22 mouse cellular contexts compared by ENCODE assay signal in the genomic region with DNA sequence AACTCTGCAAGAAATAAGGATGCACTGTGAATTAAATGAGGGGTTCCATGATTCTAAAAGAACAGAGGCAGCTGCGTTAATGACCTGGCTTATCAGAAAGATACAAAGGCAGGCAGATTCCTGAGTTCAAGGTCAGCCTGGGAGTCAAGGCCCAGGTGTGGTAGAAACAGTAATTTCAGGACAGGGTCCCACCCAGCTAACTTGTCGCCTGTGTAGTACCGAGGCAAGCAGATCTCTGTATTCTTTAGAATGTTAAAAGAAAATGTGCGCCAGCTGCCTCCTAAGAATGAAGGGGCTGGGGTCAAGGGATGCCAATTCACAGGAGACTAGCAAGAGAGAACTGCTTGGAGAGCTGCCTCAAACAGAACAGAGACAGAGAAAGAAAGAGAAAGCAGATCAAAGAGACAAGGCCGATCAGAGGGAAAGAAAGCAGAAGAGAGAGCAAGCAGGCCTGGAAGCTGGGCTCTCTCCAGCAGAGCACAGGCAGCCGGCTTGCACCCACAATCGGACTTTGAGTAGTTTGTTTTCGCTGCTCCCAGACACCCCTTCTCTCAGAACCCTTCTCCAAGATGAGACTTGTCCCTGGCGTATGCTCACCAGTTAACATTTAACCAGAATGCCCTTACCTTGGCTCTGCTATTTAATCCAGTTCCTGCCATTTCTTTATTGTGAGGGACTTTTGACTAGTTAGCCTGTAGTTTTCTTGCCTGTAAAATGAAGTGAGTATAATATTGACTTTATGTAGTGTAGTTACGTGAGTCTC. TPM values are rescaled to one million over a fixed set of nuclear protein-coding genes. Genes with fewer than 3 reads are reported as not detected.
DNase-seq lines count a peak whose midpoint lies in the region; ATAC-seq and TF ChIP-seq lines count a peak whose summit lies in the region.
"Had no signal": no experiment of that assay in that cellular context is flagged by ENCODE, and none has a peak within 500 bp of the region (broad histone marks: within the 10 kb centered on the region; RNA-seq: fewer than 3 reads in every experiment).

No protein-coding gene starts in this region.

- H3K4me2 ChIP-seq in midbrain, embryonic 13.5 days (replicated peaks), result no peak overlapping the region
- H3K4me2 ChIP-seq in midbrain, embryonic 11.5 days, result no peak overlapping the region
- H3K4me2 ChIP-seq in kidney, embryonic 15.5 days, result no peak overlapping the region
- H3K4me2 ChIP-seq: heart, embryonic 12.5 days; hindbrain, embryonic 13.5 days; limb, embryonic 12.5 days; liver, embryonic 13.5 days; lung, embryonic 15.5 days; neural tube, embryonic 13.5 days had no signal

- DNase-seq in midbrain, embryonic 11.5 days (ENCODE audit: low spot score, missing footprints), result no peak
- DNase-seq in ZHBTc4 (ENCODE audit: low read depth, low spot score), result peak; percentile 86
- peak; percentile 5 to 25 for DNase-seq in kidney, postnatal 4 days
- no peak for DNase-seq in natural killer cell, adult 2 months (ENCODE audit: low spot score in 2 of 2)
- no peak for DNase-seq in gastrocnemius, adult 2 months
- DNase-seq in hindbrain, embryonic 10.5 days (ENCODE audit: low spot score), result no peak
- DNase-seq: adrenal gland, postnatal 14 days; cerebellum, adult 2 months; cerebellum, postnatal 36 days; heart, postnatal 14 days; liver, embryonic 13.5 days; lung, postnatal 4 days had no signal

- ATAC-seq in midbrain, embryonic 13.5 days, result 0 out of 2 replicates have a peak, but pooled peaks have one; percentile 14
- no peak for ATAC-seq in midbrain, embryonic 11.5 days (ENCODE audit: low FRiP score)
- no peak for ATAC-seq in kidney, embryonic 15.5 days (replicated peaks; ENCODE audit: low FRiP score)
- ATAC-seq: inflammation-experienced regulatory T-cells, adult 6 months; Patski had no signal

- no peaks in the 10 kb centered on the region for H3K9me3 ChIP-seq in midbrain, embryonic 13.5 days
- H3K9me3 ChIP-seq in midbrain, embryonic 11.5 days (ENCODE audit: control insufficient read depth, low read length), result no peaks in the 10 kb centered on the region
- no peaks in the 10 kb centered on the region for H3K9me3 ChIP-seq in kidney, embryonic 15.5 days (replicated peaks)
- H3K9me3 ChIP-seq in hindbrain, embryonic 10.5 days, result no peaks in the 10 kb centered on the region
- H3K9me3 ChIP-seq: forebrain, embryonic 10.5 days; heart, embryonic 12.5 days; hindbrain, embryonic 13.5 days; limb, embryonic 12.5 days; liver, embryonic 13.5 days; lung, embryonic 15.5 days; neural tube, embryonic 13.5 days had no signal

- intact Hi-C loops in gastrocnemius, adult 2 months (cut with DNase I), result no loop called here

- H3K9ac ChIP-seq in midbrain, embryonic 13.5 days (replicated peaks), result no peak overlapping the region
- H3K9ac ChIP-seq in midbrain, embryonic 11.5 days (ENCODE audit: low read length), result no peak overlapping the region
- H3K9ac ChIP-seq in kidney, embryonic 15.5 days, result no peak overlapping the region
- H3K9ac ChIP-seq: heart, embryonic 12.5 days; hindbrain, embryonic 13.5 days; limb, embryonic 12.5 days; liver, embryonic 13.5 days; lung, embryonic 15.5 days; neural tube, embryonic 13.5 days had no signal

- H3K36me3 ChIP-seq in midbrain, embryonic 13.5 days, result no peaks in the 10 kb centered on the region
- H3K36me3 ChIP-seq in midbrain, embryonic 11.5 days (ENCODE audit: control insufficient read depth, insufficient read depth, low read length), result no peaks in the 10 kb centered on the region
- H3K36me3 ChIP-seq in kidney, embryonic 15.5 days, result no peaks in the 10 kb centered on the region
- H3K36me3 ChIP-seq in hindbrain, embryonic 10.5 days, result no peaks in the 10 kb centered on the region
- H3K36me3 ChIP-seq: forebrain, embryonic 10.5 days; heart, embryonic 12.5 days; hindbrain, embryonic 13.5 days; limb, embryonic 12.5 days; liver, embryonic 13.5 days; lung, embryonic 15.5 days; neural tube, embryonic 13.5 days had no signal

- TF ChIP-seq CTCF in gastrocnemius, adult 2 months (IDR thresholded peaks at IDR 0.05), result no peak

- H3K27ac ChIP-seq in midbrain, embryonic 13.5 days, result no peak overlapping the region
- H3K27ac ChIP-seq in midbrain, embryonic 11.5 days (ENCODE audit: low read depth, low read length), result no peak overlapping the region
- peak overlapping the region; percentile 60 for H3K27ac ChIP-seq in kidney, embryonic 15.5 days
- no peak overlapping the region for H3K27ac ChIP-seq in gastrocnemius, adult 2 months
- no peak overlapping the region for H3K27ac ChIP-seq in hindbrain, embryonic 10.5 days
- H3K27ac ChIP-seq: forebrain, embryonic 10.5 days; hindbrain, embryonic 13.5 days; limb, embryonic 12.5 days; liver, embryonic 13.5 days; lung, embryonic 15.5 days; neural tube, embryonic 13.5 days had no signal

- 69% methylated on average over 10 of the region's 10 CpGs for WGBS in midbrain, embryonic 13.5 days
- 67% methylated on average over 10 of the region's 10 CpGs for whole genome bisulfite sequencing in midbrain, embryonic 11.5 days
- WGBS in kidney, embryonic 15.5 days, result 63% methylated on average over 10 of the region's 10 CpGs
- 63% methylated on average over 10 of the region's 10 CpGs for WGBS in hindbrain, embryonic 10.5 days

- no peak overlapping the region for H3K4me3 ChIP-seq in midbrain, embryonic 13.5 days (replicated peaks)
- H3K4me3 ChIP-seq in midbrain, embryonic 11.5 days (ENCODE audit: low read depth, low read length), result no peak overlapping the region
- H3K4me3 ChIP-seq in kidney, embryonic 15.5 days (replicated peaks), result no peak overlapping the region
- H3K4me3 ChIP-seq in gastrocnemius, adult 2 months, result no peak overlapping the region
- H3K4me3 ChIP-seq in hindbrain, embryonic 10.5 days, result no peak overlapping the region
- H3K4me3 ChIP-seq: forebrain, embryonic 10.5 days; heart, embryonic 12.5 days; hindbrain, embryonic 13.5 days; limb, embryonic 12.5 days; liver, embryonic 13.5 days; lung, embryonic 15.5 days; neural tube, embryonic 13.5 days had no signal

- no peaks in the 10 kb centered on the region for H3K4me1 ChIP-seq in midbrain, embryonic 13.5 days (replicated peaks)
- H3K4me1 ChIP-seq in midbrain, embryonic 11.5 days (ENCODE audit: control insufficient read depth, insufficient read depth, low read length), result no peaks in the 10 kb centered on the region
- H3K4me1 ChIP-seq in kidney, embryonic 15.5 days, result no peaks in the 10 kb centered on the region
- no peaks in the 10 kb centered on the region for H3K4me1 ChIP-seq in hindbrain, embryonic 10.5 days (replicated peaks)
- H3K4me1 ChIP-seq: forebrain, embryonic 10.5 days; heart, embryonic 12.5 days; hindbrain, embryonic 13.5 days; limb, embryonic 12.5 days; liver, embryonic 13.5 days; lung, embryonic 15.5 days; neural tube, embryonic 13.5 days had no signal

- H3K27me3 ChIP-seq in midbrain, embryonic 13.5 days, result no peaks in the 10 kb centered on the region
- H3K27me3 ChIP-seq in midbrain, embryonic 11.5 days (ENCODE audit: control insufficient read depth, insufficient read depth, low read length), result no peaks in the 10 kb centered on the region
- H3K27me3 ChIP-seq in kidney, embryonic 15.5 days, result no peaks in the 10 kb centered on the region
- H3K27me3 ChIP-seq in hindbrain, embryonic 10.5 days (ENCODE audit: insufficient read depth, poor library complexity, severe bottlenecking), result no peaks in the 10 kb centered on the region
- H3K27me3 ChIP-seq: heart, embryonic 12.5 days; hindbrain, embryonic 13.5 days; limb, embryonic 12.5 days; liver, embryonic 13.5 days; lung, embryonic 15.5 days; neural tube, embryonic 13.5 days had no signal

RNA-seq across cellular contexts. Expression of a gene that starts 59.4 kb away (rescaled TPM):
- polyA plus RNA-seq in midbrain, embryonic 13.5 days (2015; fragmentation: Nextera tagmentation; extraction: Ambion mirVana), result 27.1 and 27.3 TPM in 2 replicates
- polyA plus RNA-seq in midbrain, embryonic 11.5 days (2014; fragmentation: Nextera tagmentation; extraction: Ambion mirVana), result 21.5 and 26.1 TPM in 2 replicates
- polyA plus RNA-seq in kidney, embryonic 15.5 days (2015; fragmentation: Nextera tagmentation; extraction: Ambion mirVana), result 18.6 and 21.2 TPM in 2 replicates
- 10 to 100 TPM; 12.1 to 17.2 TPM for total RNA-seq in gastrocnemius, adult 2 months (2021)
- 16.2 and 16.5 TPM in 2 replicates for polyA plus RNA-seq in hindbrain, embryonic 10.5 days (2016; fragmentation: Nextera tagmentation; extraction: Ambion mirVana)

Comparison
In these comparisons a context has a peak if more than half of its experiments do, and no peak if none do; other contexts are left out.
1. DNase-seq: peak in ZHBTc4 (single experiment) and kidney, postnatal 4 days (2 of 2); none in midbrain, embryonic 11.5 days (single experiment), natural killer cell, adult 2 months (0 of 2), gastrocnemius, adult 2 months (single experiment) and hindbrain, embryonic 10.5 days (single experiment).